Mouse (Mus musculus) CH12.LX (cell line): ENCODE results near the gene Abcc3. TPM values are rescaled to one million over a fixed set of nuclear protein-coding genes. Genes with fewer than 3 reads are reported as not detected.

Source experiments
- DNase-seq: peaks from one replicate; pipeline ENCODE4 v3.0.0-alpha.2; 2013; ENCODE audit errors: extremely low read depth
- H3K27ac ChIP-seq: 2 replicates; pipeline ENCODE4 v1.5.1; 2012; ENCODE audit warnings: low read depth, mild to moderate bottlenecking, control low read depth, moderate library complexity; ENCODE audit not compliant: insufficient read depth
- H3K27me3 ChIP-seq: replicated peaks from 2 replicates; pipeline ENCODE3; 2012; ENCODE audit warnings: inconsistent platforms
- H3K36me3 ChIP-seq, 2 experiments: replicated peaks in 1 of 2; 2 replicates each; pipeline versions ENCODE3 to v1.6.1; 2012; ENCODE audit warnings: inconsistent platforms in 1 of 2, low read length in 1 of 2, mild to moderate bottlenecking in 1 of 2, mixed read lengths in 1 of 2, moderate library complexity in 1 of 2; ENCODE audit not compliant: control insufficient read depth in 1 of 2, insufficient read depth in 1 of 2
- H3K4me1 ChIP-seq, 2 experiments: 2 replicates each; pipeline ENCODE4 v1.6.1; 2012; ENCODE audit warnings: inconsistent platforms in 1 of 2, moderate library complexity in 1 of 2; ENCODE audit not compliant: insufficient read depth in 2 of 2, control insufficient read depth in 1 of 2
- H3K4me2 ChIP-seq: 2 replicates; pipeline ENCODE4 v1.6.1; 2012; ENCODE audit warnings: low read depth, mild to moderate bottlenecking, control low read depth; ENCODE audit not compliant: poor library complexity, insufficient read depth, severe bottlenecking
- H3K4me3 ChIP-seq, 3 experiments: fragments of 150-350 bp in 1 of 3; sonication (generic) in 1 of 3; replicated peaks in 1 of 3; 2 replicates each; pipeline versions ENCODE3 to v1.5.1; 2011 to 2012; ENCODE audit warnings: low read depth in 2 of 3, low read length in 2 of 3, mild to moderate bottlenecking in 2 of 3, moderate library complexity in 2 of 3, control low read depth in 1 of 3, improper control_type of control experiment in 1 of 3, inconsistent platforms in 1 of 3, mixed read lengths in 1 of 3; ENCODE audit not compliant: poor library complexity in 1 of 3
- H3K79me2 ChIP-seq: replicated peaks from 2 replicates; pipeline ENCODE4 v1.6.1; 2012; ENCODE audit warnings: mild to moderate bottlenecking, moderate library complexity; ENCODE audit not compliant: control insufficient read depth, poor library complexity, insufficient read depth, severe bottlenecking; ENCODE audit errors: extremely low read depth
- H3K9ac ChIP-seq: 2 replicates; pipeline ENCODE4 v1.6.1; 2012; ENCODE audit warnings: low read depth, mild to moderate bottlenecking, control low read depth, moderate library complexity; ENCODE audit not compliant: insufficient read depth
- H3K9me3 ChIP-seq: replicated peaks from 2 replicates; pipeline ENCODE3; 2012; ENCODE audit warnings: low read length, inconsistent platforms, mixed read lengths
- BHLHE40 ChIP-seq: IDR thresholded peaks from 2 replicates; pipeline ENCODE4 v1.6.1; 2011; ENCODE audit warnings: mild to moderate bottlenecking, low read depth, low read length, improper control_type of control experiment
- CHD1 ChIP-seq: IDR thresholded peaks from 2 replicates; pipeline ENCODE4 v1.6.1; 2012; ENCODE audit warnings: low read depth, low read length, improper control_type of control experiment, inconsistent platforms
- CHD2 ChIP-seq: IDR thresholded peaks from 2 replicates; pipeline ENCODE4 v1.6.1; 2011; ENCODE audit warnings: low read length, improper control_type of control experiment
- CTCF ChIP-seq, 2 experiments: IDR thresholded peaks in 1 of 2; conservative IDR thresholded peaks in 1 of 2; 2 replicates each; pipeline ENCODE4 v1.5.1; 2011 to 2012; ENCODE audit warnings: low read depth in 2 of 2, low read length in 2 of 2, improper control_type of control experiment in 1 of 2, inconsistent platforms in 1 of 2, mild to moderate bottlenecking in 1 of 2, moderate library complexity in 1 of 2
- E2F4 ChIP-seq: IDR thresholded peaks from 2 replicates; pipeline ENCODE4 v1.6.1; 2011; ENCODE audit warnings: low read depth, low read length, improper control_type of control experiment; ENCODE audit not compliant: insufficient replicate concordance
- ELF1 ChIP-seq: IDR thresholded peaks from 2 replicates; pipeline ENCODE4 v1.6.1; 2014; ENCODE audit warnings: low read depth, mild to moderate bottlenecking, inconsistent platforms, low read length, improper control_type of control experiment
- EP300 ChIP-seq: IDR thresholded peaks from 2 replicates; pipeline ENCODE4 v1.6.1; 2011; ENCODE audit warnings: low read length, improper control_type of control experiment
- ETS1 ChIP-seq: conservative IDR thresholded peaks from 2 replicates; pipeline ENCODE4 v1.6.1; 2012; ENCODE audit warnings: low read depth, mild to moderate bottlenecking, inconsistent platforms, low read length, improper control_type of control experiment, moderate library complexity
- GABPA ChIP-seq: IDR thresholded peaks from 2 replicates; pipeline ENCODE4 v1.6.1; 2012; ENCODE audit warnings: low read depth, low read length, improper control_type of control experiment, inconsistent platforms; ENCODE audit not compliant: insufficient replicate concordance
- HCFC1 ChIP-seq: IDR thresholded peaks from 2 replicates; pipeline ENCODE4 v1.6.1; 2012; ENCODE audit warnings: low read depth, mild to moderate bottlenecking, inconsistent platforms, low read length, improper control_type of control experiment
- IRF4 ChIP-seq: IDR thresholded peaks from 2 replicates; pipeline ENCODE4 v1.6.1; 2014; ENCODE audit warnings: low read depth, mild to moderate bottlenecking, inconsistent platforms, low read length, improper control_type of control experiment
- JUN ChIP-seq: IDR thresholded peaks from 2 replicates; pipeline ENCODE4 v1.6.1; 2011; ENCODE audit warnings: low read depth, mild to moderate bottlenecking, low read length, improper control_type of control experiment, moderate library complexity; ENCODE audit not compliant: insufficient read depth
- JUND ChIP-seq: conservative IDR thresholded peaks from 2 replicates; pipeline ENCODE4 v1.6.1; 2011; ENCODE audit warnings: low read depth, low read length, improper control_type of control experiment
- KAT2A ChIP-seq: IDR thresholded peaks from 2 replicates; pipeline ENCODE4 v1.6.1; 2012; ENCODE audit warnings: low read length, improper control_type of control experiment, inconsistent platforms; ENCODE audit not compliant: insufficient replicate concordance
- MAFK ChIP-seq: IDR thresholded peaks from 2 replicates; pipeline ENCODE4 v1.6.1; 2011; ENCODE audit warnings: low read length, improper control_type of control experiment; ENCODE audit not compliant: insufficient replicate concordance
- MAX ChIP-seq: IDR thresholded peaks from 2 replicates; pipeline ENCODE4 v1.6.1; 2011; ENCODE audit warnings: low read length, improper control_type of control experiment
- MAZ ChIP-seq: IDR thresholded peaks from 2 replicates; pipeline ENCODE4 v1.6.1; 2012; ENCODE audit warnings: low read depth, mild to moderate bottlenecking, inconsistent platforms, low read length, improper control_type of control experiment, moderate library complexity
- MEF2A ChIP-seq: IDR thresholded peaks from 2 replicates; pipeline ENCODE4 v1.6.1; 2014; ENCODE audit warnings: low read depth, mild to moderate bottlenecking, inconsistent platforms, low read length, improper control_type of control experiment, borderline replicate concordance
- MXI1 ChIP-seq: IDR thresholded peaks from 2 replicates; pipeline ENCODE4 v1.6.1; 2011; ENCODE audit warnings: mild to moderate bottlenecking, low read depth, low read length, improper control_type of control experiment
- MYC ChIP-seq: IDR thresholded peaks from 2 replicates; pipeline ENCODE4 v1.6.1; 2011; ENCODE audit warnings: low read depth, mild to moderate bottlenecking, improper control_type of control experiment, low read length
- NELFE ChIP-seq: IDR thresholded peaks from 2 replicates; pipeline ENCODE4 v1.6.1; 2011; ENCODE audit warnings: low read depth, low read length, improper control_type of control experiment
- NRF1 ChIP-seq: IDR thresholded peaks from 2 replicates; pipeline ENCODE4 v1.6.1; 2014; ENCODE audit warnings: low read depth, mild to moderate bottlenecking, inconsistent platforms, low read length, improper control_type of control experiment, moderate library complexity
- PAX5 ChIP-seq: IDR thresholded peaks from 2 replicates; pipeline ENCODE4 v1.6.1; 2012; ENCODE audit warnings: low read length, inconsistent platforms, mixed read lengths
- POLR2A ChIP-seq: IDR thresholded peaks from 2 replicates; pipeline ENCODE4 v1.6.1; 2011; ENCODE audit warnings: low read depth, mild to moderate bottlenecking, improper control_type of control experiment, low read length
- POLR2AphosphoS2 ChIP-seq: IDR thresholded peaks from 2 replicates; pipeline ENCODE4 v1.6.1; 2011; ENCODE audit warnings: low read depth, low read length, improper control_type of control experiment
- RAD21 ChIP-seq: IDR thresholded peaks from 2 replicates; pipeline ENCODE4 v1.6.1; 2011; ENCODE audit warnings: low read depth, mild to moderate bottlenecking, low read length, improper control_type of control experiment, moderate library complexity
- RCOR1 ChIP-seq: conservative IDR thresholded peaks from 2 replicates; pipeline ENCODE4 v1.6.1; 2012; ENCODE audit warnings: low read depth, mild to moderate bottlenecking, inconsistent platforms, low read length, improper control_type of control experiment
- SIN3A ChIP-seq: IDR thresholded peaks from 2 replicates; pipeline ENCODE4 v1.6.1; 2012; ENCODE audit warnings: low read length, improper control_type of control experiment, inconsistent platforms
- SMC3 ChIP-seq: IDR thresholded peaks from 2 replicates; pipeline ENCODE4 v1.6.1; 2011; ENCODE audit warnings: low read depth, low read length, improper control_type of control experiment
- TBP ChIP-seq: conservative IDR thresholded peaks from 2 replicates; pipeline ENCODE4 v1.6.1; 2011; ENCODE audit warnings: low read depth, low read length, improper control_type of control experiment
- TCF12 ChIP-seq: IDR thresholded peaks from 2 replicates; pipeline ENCODE4 v1.6.1; 2014; ENCODE audit warnings: low read depth, mild to moderate bottlenecking, inconsistent platforms, low read length, improper control_type of control experiment
- UBTF ChIP-seq: IDR thresholded peaks from 2 replicates; pipeline ENCODE4 v1.6.1; 2012; ENCODE audit warnings: low read depth, mild to moderate bottlenecking, inconsistent platforms, low read length, improper control_type of control experiment, moderate library complexity
- USF1 ChIP-seq: IDR thresholded peaks from 2 replicates; pipeline ENCODE4 v1.6.1; 2014; ENCODE audit warnings: low read depth, mild to moderate bottlenecking, inconsistent platforms, low read length, improper control_type of control experiment
- USF2 ChIP-seq: conservative IDR thresholded peaks from 2 replicates; pipeline ENCODE4 v1.6.1; 2011; ENCODE audit warnings: low read depth, low read length, improper control_type of control experiment
- ZC3H11A ChIP-seq: IDR thresholded peaks from 2 replicates; pipeline ENCODE4 v1.6.1; 2012; ENCODE audit warnings: low read depth, mild to moderate bottlenecking, inconsistent platforms, low read length, improper control_type of control experiment
- ZKSCAN1 ChIP-seq: IDR thresholded peaks from 2 replicates; pipeline ENCODE4 v1.6.1; 2012; ENCODE audit warnings: low read depth, inconsistent platforms, low read length, improper control_type of control experiment, borderline replicate concordance
- ZMIZ1 ChIP-seq: IDR thresholded peaks from 2 replicates; pipeline ENCODE4 v1.6.1; 2012; ENCODE audit warnings: low read depth, mild to moderate bottlenecking, inconsistent platforms, low read length, improper control_type of control experiment
- ZNF384 ChIP-seq: IDR thresholded peaks from 2 replicates; pipeline ENCODE4 v1.6.1; 2012; ENCODE audit warnings: low read depth, low read length, improper control_type of control experiment, inconsistent platforms
- dilution Hi-C: fragments of 300-500 bp; cut with MboI; formaldehyde crosslinking; loops from 2 replicates; pipeline ENCODE4 v1.14.3; 2020; ENCODE audit warnings: low sequenced_read_pairs; ENCODE audit not compliant: extremely low pct_unique_long_range_greater_than_20kb, extremely low pct_ligation_motif_present
- in situ Hi-C: fragments of 300-500 bp; cut with MboI; formaldehyde crosslinking; loops from 3 replicates; pipeline ENCODE4 v1.14.3; 2019; ENCODE audit warnings: low sequenced_read_pairs, low pct_ligation_motif_present, low pct_unique_long_range_greater_than_20kb, mixed read lengths
- polyA plus RNA-seq: library from polyadenylated mRNA; unstranded; fragments of >175 nt; gene quantifications from 2 replicates; pipeline ENCODE4 v1.2.1, GENCODE M21; 2012; ENCODE audit warnings: low read depth; ENCODE audit not compliant: insufficient read length
- total RNA-seq, 2 experiments: library from RNA; depleted of rRNA; stranded (reverse); fragments of 300-350 nt in 1 of 2; fragments of >200 nt in 1 of 2; gene quantifications; 2 replicates each; pipeline ENCODE4 v1.2.3; 2012 to 2014

Gene Abcc3
- total and polyA plus RNA-seq, 3 experiments: 0.21 to 0.66 (median 0.40) TPM

DNA sequence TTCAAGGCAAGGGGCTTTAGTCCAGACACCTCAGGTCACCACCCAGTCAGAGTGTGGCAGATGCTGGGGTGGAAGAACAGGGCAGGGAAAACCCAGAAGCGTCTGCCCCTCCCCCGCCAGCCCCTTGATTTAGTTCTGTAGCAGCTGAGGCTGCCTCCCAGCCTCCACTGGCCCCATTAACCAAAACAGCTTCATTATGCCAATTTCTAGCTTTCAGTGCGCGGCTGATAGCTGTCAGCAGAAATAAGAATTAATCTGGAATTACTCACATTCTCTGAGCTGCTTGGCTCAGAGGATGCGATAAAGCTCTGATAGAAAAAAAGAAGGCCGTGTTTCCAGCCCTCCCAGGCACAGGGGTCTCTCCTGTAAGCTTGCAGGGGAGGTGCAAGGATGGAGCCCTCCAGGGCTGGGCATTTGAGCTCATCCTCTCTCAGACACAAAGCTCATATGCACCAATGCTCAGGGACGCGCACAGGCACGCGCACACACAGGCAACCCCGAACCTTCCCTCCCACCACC, 15.1 kb upstream of the Abcc3 start:
- H3K79me2 ChIP-seq: no peaks in the 10 kb centered on the region
- peak overlapping the region in 2 of 3 experiments; percentile 3 to 16 for H3K4me3 ChIP-seq
- peak; percentile 92 for DNase-seq
- peak overlapping the region; percentile 84 for H3K4me2 ChIP-seq
- in situ Hi-C loops: no loop called here
- no peaks in the 10 kb centered on the region for H3K9me3 ChIP-seq
- H3K27ac ChIP-seq: peak overlapping the region; percentile 70
- peak overlapping the region; percentile 26; the same call in 1 of the 2 replicates for H3K9ac ChIP-seq
- TF ChIP-seq SIN3A (peak; percentile 74), NRF1 (0 out of 2 replicates have a peak, but pooled peaks have one; percentile 21), BHLHE40 (peak; percentile 55), POLR2A (0 out of 2 replicates have a peak, but pooled peaks have one; percentile 24), ZNF384 (peak; percentile 33; the same call in 1 of the 2 replicates), ELF1 (peak; percentile 51; the same call in 1 of the 2 replicates), MAZ (peak; percentile 83), CHD1 (0 out of 2 replicates have a peak, but pooled peaks have one; percentile 74), ETS1 (peak; percentile 81), MYC (0 out of 2 replicates have a peak, but pooled peaks have one; percentile 39), ZMIZ1 (peak; percentile 48; the same call in 1 of the 2 replicates), HCFC1 (no peak; the same call in 1 of the 2 replicates), MEF2A (peak; percentile 87), CTCF (conservative IDR thresholded peaks at IDR 0.05 in 1 of 2, IDR thresholded peaks at IDR 0.05 in 1 of 2; ENCODE audit: low read depth in 2 of 2, low read length in 2 of 2) (no peak), TBP (no peak), POLR2AphosphoS2 (no peak), KAT2A (0 out of 2 replicates have a peak, but pooled peaks have one; percentile 45), RCOR1 (peak; percentile 43; the same call in 1 of the 2 replicates), MAX (no peak), GABPA (no peak), IRF4 (peak; percentile 79), JUND (no peak), ZKSCAN1 (no peak; the same call in 1 of the 2 replicates), EP300 (peak; percentile 70), ZC3H11A (no peak), USF1 (no peak), CHD2 (peak; percentile 96), PAX5 (no peak), MXI1 (peak; percentile 27; the same call in 1 of the 2 replicates), USF2 (no peak), NELFE (no peak), JUN (0 out of 2 replicates have a peak, but pooled peaks have one; percentile 14), SMC3 (peak; percentile 29; the same call in 1 of the 2 replicates), RAD21 (peak; percentile 8), E2F4 (no peak), MAFK (0 out of 2 replicates have a peak, but pooled peaks have one; percentile 44), UBTF (no peak), TCF12 (peak; percentile 75; the same call in 1 of the 2 replicates)
- peaks cover 0 to 2% of the 10 kb centered on the region in 2 experiments for H3K36me3 ChIP-seq
- peaks cover 32 to 95% of the 10 kb centered on the region in 2 experiments for H3K4me1 ChIP-seq
- H3K27me3 ChIP-seq: no peaks in the 10 kb centered on the region
- dilution Hi-C loops: no loop called here
